Mouse (Mus musculus): Measurements from ENCODE around the gene Parp4.
A peak's percentile ranks its signal among the peaks of the same experiment; 100 is the strongest.

Gene Parp4

DNA sequence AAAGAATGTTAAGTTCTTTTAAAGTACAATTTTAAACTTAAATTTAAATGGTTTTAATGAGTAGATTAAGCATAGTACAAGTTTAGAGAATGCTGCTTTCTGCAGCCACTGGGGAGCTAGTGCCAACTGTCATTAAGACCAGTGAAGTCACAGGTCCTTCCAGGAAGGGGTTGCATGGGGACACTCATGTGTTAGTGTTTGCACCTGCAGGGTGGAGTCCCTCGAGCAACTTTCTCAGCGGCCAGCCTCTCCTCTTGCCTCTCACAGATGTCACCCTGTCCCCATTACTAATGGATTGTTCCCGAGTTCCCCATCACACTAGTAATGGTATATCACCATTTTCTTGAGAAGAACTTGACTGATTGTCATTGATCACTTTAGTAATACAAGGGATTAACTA is 37.8 kb downstream of the Parp4 start:
- no peak for DNase-seq (ENCODE audit: low spot score in 2 of 2)

DNA sequence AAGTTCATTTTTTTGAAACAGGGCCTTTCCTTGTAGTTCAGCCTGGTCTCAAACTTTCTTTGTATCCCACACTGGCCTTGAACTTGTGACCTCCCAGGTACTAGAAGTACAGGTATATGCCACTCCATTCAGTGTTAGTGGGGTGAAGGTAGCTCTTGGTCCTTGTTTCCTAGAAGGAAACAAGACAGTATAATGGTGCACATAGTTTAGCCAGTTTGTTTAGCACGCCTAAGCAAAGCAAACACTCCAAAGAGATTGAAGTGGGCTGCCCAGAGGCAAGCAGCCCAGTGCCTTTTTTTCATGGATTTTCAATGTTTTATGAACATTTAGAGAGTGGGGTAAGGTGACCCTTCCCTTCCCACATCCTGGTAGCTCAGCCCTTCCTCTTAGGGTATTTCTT is 42.1 kb downstream of the Parp4 start:
- DNase-seq (ENCODE audit: low spot score in 2 of 2), result no peak

DNA sequence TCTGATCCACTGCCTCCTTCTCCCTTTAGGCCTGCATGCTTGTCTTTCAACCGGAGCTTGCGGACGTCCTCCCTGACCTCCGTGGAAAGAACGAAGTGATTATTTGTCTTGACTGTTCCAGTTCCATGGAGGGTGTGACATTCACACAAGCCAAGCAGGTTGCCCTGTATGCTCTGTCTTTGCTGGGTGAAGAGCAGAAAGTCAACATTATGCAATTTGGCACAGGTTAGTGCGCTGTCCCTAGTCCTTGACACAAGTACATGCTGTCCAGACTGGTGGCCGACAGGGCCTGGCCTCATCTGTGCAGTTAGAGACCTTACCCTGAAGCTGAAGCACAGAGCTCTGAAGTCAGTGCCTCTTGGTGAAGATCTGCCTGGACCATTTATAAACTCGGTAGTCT is 45.0 kb downstream of the Parp4 start:
- no peak for DNase-seq (ENCODE audit: low spot score in 2 of 2)

DNA sequence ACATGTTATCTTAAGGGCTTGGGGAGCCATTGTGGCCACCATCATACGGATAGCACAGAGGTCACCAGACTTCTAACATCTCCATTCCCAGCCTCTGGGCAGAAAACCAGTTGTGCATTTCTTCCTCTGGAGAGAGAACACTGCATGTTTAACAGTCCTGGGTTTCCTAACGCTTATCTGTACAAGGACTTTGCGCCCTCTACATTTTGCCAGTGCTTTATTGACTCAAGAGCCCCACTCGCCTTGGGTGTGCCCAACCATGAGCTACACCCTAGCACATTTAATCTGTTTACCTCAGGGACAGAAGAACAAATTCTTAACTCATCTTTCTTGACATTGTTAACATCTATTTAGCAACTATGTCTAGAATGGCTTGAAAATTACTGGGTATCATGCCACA is 50.8 kb downstream of the Parp4 start:
- DNase-seq (ENCODE audit: low spot score in 2 of 2), result no peak

DNA sequence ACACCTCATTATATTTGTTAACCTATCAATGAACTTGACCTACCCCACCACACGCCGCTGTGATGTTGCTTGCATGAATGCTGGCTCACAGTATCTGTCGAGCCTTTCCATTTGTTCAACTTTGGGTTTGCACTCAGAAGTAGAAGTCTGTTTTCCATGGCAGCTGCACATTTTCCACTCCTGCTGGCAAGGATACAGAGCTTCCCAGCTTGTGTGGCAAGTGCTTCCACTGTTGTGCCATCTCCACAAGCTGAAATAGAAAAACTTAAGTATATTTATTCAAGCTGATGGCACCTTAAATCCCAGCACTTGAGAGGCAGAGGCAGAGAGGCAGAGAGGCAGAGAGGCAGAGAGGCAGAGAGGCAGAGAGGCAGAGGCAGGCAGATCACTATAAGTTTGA is 52.9 kb downstream of the Parp4 start:
- DNase-seq (ENCODE audit: low spot score in 2 of 2), result no peak

DNA sequence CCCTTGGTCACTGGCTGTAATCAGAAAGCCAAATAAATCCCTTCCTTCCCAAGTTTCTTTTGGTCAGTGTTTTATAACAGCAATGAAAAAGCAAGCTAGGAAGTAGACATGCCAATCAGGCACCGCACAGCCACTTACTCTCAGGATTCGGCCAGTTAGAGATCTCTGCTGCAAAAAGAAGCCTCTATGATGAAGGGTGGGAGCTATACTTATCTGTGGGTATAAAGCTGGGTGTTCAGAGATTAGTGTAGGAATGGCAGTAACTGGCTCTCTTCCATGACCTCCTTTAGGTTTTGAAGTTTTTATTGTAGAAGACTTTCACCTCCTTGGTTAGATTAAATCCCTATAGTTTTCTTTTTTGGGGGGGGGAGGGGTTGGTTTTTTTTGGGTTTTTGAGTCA is 55.7 kb downstream of the Parp4 start:
- no peak for DNase-seq (ENCODE audit: low spot score in 2 of 2)

DNA sequence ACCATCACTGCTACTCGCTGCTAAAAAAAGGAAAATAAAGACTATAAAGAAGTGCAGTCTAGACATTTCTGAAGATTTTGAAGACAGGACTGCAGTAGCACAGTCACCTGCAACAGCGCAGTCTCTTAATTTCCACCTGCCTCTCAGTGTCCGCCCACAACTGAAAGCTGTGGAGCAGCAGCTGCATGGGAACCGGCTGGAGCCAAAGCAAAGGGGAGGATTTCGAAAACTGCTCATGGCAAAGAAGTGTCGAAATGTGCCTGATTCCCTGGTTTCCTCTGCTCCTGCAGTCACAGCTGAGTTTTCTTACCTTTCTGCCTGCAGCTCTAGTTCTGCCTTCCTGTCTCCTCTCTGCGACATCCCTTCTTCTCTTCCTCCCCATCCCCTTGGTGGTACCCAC is 71.8 kb downstream of the Parp4 start:
- no peak for DNase-seq (ENCODE audit: low spot score in 2 of 2)

DNA sequence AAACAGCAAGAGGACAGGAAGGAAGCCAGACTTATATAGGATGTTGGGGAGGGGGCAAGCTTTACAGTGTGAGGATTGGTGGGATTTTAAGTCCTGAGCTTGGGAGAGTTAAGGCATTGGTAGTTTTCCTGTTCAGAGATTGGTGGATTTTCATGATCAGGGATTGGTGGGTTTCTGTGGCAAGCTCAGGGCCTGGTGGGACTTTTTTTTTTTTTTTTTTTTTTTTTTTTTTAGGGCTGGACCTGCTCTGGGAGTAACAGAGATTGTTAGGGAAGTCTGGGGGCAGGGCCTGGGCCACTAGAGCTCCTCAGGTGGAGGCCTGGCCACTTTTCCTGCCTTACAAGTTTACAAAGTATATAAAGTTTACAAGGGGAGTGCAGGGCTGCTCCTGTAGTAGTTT is 74.0 kb downstream of the Parp4 start:
- DNase-seq (ENCODE audit: low spot score in 2 of 2), result no peak

DNA sequence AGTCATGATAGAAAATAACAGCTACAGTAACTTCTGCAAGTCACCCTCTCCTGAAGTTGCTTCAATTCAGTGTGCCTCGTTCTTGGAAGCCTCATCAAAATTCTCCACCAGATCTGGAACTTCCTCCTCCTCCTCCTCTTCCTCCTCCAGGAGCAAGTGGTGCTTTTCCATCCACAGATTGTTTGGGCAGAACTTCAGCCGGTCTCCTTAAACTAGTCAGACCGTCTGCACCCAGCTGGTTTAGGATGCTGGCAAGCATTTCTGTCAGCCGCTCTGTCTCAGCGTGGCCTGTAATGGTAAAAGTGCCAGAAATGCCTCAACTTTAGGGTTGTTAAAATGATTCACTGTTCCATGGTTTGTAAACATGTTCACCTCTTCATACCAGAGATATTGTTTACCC is 90.2 kb downstream of the Parp4 start:
- no peak for DNase-seq (ENCODE audit: low spot score in 2 of 2)

DNA sequence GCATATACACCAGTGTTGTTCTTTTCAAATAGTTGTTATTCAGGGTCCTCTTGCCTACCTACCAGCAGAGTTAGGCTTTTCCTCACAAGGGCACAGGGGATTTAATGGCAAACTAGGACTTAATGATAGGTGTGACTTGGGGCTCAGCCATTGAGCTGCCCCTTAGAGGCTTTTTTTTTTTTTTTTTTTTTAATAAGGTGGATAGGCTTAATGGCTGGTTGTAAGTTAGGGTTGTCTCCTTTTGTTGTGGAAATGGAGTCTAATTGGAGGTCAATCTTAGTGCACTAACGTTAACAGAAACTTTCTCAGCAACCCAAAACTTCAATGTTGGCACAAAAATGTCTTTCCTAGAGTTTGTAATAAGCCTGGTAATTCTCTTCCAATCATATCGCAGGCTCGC is 91.5 kb downstream of the Parp4 start:
- DNase-seq (ENCODE audit: low spot score in 2 of 2), result no peak

DNA sequence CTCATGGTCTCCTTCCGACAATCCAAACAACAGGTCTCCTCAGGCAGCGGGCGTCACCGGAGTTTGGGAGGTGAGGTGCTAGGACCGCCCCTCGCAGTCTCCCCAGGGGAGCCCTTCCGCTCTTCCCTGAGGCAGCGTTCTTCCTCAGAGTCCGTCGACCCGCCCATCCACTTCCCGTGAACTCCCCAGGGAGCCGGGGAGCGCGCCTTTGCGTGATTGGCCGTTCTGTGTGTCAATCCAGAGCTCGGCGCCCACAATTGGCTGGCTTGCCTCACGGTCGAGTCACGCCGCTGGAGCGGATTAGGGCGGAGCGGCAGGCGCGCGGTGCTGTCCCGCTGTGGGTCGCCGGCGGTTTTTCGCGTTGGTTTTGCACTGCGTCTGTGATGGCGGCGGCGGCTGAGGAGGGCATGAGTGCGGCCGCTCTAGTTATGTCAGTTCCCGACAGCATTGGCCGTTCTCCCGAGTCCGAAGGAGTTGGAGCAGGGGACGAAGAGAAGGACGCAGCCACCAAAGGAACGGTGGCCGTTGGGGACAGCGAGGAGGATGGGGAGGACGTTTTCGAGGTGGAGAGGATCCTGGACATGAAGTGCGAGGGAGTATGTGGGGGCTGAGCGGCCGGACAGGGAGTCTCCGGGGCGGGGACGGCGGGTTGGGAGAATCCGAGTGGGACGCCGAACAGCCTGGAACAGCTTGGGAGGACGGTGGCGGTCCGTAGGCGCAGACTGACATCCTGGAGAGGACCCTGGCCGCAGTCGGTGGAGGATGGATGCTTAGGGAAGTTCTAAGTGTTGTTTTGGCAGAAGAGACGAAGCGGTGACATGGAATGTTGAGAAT is 92.8 kb downstream of the Parp4 start, which contains the start of gene Mphosph8:
Mphosph8 (plus strand) TSS at position 280 of the 834 bp plus-strand sequence.
- DNase-seq (ENCODE audit: low spot score in 2 of 2), result peak; percentile 99

DNA sequence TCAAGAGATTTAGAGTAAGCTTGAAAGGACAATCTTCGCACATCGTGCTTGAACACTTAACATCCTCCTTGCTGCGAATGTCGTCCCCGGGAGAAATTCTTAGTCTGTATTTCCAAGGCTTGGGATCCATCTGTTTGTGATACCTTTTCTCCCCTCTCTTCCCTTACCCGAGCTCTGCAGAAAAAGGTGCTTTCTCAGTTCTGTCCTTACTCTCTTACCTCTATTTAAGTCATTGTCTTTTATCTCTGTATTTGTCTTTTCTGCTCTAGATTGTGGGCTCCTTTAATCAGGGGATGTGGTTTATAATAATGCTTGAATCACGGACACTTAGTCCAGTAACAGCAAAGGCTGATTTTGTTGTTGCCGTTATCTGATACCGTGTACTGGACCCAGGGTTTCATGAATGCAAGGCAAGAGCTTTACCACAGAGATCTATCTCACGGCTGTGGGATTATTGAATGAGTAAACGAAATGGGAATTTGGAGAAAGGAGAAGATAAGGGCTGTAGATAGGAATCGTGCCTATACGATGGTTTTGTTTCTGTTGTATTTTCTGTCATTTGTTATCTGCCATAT is 93.7 kb downstream of the Parp4 start:
- no peak for DNase-seq (ENCODE audit: low spot score in 2 of 2)

DNA sequence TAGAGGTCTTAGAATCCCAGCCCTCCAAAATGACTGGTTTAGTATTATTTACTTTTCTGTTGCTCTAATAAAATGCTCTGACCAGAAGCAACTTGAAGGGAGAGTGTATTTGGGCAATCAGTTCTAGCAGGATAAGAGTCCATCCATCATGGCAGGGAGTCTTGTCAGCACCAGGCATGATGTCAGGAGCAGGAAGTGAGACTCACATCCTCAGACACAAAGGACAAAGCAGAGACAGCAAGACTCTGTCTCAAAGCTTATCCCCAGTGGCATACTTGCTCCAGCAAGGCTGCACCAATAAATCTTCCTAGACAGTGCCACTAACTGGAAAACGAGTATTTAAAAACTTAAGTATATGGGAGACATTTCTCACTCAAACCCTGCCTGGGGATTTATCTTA is 110.0 kb downstream of the Parp4 start:
- DNase-seq (ENCODE audit: low spot score in 2 of 2), result no peak

DNA sequence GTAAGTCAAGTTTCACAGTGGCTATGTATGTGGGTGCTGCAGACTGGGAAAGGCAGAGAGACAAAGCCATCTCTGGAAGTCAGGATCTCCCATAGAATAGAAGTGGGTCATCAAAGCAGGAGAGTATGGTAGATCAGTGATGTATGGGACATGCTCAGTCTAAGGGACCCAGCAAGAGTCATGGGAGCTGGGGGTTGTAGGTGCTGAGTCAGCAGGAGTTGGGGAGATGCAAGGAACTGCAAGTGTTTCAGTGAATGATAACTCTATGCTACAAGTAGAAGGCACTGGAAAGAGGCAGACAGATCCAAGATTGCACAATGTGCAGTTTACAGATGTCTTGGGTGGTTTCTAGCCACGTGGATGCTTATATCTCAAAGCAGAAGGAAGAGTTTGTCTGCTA is 113.7 kb downstream of the Parp4 start:
- no peak for DNase-seq (ENCODE audit: low spot score in 2 of 2)

DNA sequence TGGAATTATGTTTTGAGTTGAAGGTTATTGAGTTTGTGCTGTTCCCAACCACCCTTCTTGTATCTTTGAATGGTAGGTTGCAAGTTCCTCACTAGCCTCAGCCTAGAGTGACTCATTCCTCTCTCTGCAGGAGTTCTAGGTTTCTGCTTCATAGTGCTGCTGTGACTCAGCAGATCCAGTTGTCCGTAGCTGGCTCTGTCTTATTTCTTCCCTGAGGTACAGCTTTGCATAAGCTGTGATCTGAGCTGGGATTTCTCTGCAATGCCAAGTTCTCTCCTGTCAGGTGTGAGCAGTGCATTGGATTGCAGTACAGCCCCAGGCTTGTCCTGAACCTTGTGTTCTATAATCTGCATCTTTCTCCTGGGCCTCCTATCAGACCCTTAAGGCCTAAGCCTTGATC is 114.3 kb downstream of the Parp4 start:
- no peak for DNase-seq (ENCODE audit: low spot score in 2 of 2)

DNA sequence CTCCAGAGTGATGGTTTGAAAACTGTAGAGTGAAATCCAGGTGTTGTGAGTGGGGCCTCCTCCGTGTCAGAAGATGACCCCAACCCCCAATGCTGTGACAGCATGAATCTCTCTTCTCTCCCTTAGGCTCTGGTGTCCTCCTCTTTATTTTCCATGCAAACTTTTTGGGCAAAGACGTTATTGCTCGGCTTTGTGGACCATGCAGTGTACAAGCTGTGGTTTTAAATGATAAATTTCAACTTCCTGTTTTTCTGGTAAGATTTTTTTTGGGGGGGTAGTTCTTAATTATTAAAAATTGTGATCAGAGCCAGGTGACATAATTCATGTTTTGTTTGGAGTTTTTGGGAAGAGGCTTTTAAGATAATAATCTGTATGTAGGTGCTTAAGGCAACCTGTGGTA is 120.1 kb downstream of the Parp4 start:
- DNase-seq (ENCODE audit: low spot score in 2 of 2), result no peak

DNA sequence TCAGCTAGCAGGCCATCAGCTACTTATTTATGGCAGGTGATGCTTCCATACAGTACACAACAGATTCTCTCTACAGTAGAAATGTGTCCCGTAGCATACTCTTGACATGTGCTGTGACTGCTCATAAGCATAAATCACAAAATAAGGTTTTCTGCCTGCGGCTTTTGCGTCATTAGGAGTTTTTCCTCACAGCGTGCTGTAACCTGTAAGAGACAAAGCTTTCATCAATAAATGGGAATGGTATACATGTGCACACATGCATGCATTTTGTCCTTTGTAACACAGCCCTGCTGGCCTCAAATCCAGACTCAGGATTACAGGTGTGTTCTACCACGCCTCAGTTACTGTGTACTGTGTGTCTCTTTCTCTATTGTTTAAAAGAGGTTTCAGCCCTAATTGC is 122.4 kb downstream of the Parp4 start:
- DNase-seq (ENCODE audit: low spot score in 2 of 2), result no peak

DNA sequence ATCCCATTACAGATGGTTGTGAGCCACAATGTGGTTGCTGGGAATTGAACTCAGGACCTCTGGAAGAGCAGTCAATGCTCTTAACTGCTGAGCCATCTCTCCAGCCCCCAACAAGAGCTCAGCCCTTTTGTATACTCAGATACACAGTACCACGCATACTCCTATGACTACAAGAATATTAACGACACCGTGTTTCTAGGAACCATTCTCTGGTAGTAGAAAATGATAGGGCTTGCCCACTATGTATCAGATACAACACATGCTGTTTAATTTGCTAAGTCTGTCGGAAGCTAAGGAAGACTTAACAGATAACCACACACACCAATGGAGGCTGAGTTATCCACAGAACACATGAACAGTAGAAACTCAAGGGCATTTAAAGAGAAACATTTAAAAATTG is 127.2 kb downstream of the Parp4 start:
- peak in 1 of 2 experiments; percentile 20 for DNase-seq (ENCODE audit: low spot score in 2 of 2)

DNA sequence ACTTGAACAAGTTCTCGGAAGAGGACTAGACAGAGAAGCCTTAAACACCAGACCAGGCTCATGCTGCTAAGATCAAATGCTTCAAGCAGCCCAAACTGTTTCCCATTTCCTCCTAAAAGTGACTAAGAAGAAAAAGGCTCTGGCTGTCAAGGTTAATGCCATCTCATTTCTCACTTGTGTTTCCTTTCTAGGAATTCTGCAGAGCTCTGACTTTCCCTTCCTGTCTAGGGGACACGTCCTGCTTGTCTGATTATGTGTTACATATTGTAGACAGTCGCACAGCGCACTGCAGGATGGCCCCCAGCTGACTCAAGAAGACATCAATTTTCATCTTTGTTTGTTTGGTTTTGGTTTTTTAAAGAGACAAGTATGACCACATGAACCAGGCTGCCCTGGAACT is 130.3 kb downstream of the Parp4 start:
- peak in 1 of 2 experiments; percentile 33 for DNase-seq (ENCODE audit: low spot score in 2 of 2)

Measured in spleen, postnatal 4 days (tissue).